Mouse (Mus musculus) CH12.LX (cell line): ENCODE data around the gene Cntn4.

Experiments used
- BHLHE40 ChIP-seq: IDR thresholded peaks from 2 replicates; pipeline ENCODE4 v1.6.1; 2011; ENCODE audit warnings: mild to moderate bottlenecking, low read depth, low read length, improper control_type of control experiment
- CHD1 ChIP-seq: IDR thresholded peaks from 2 replicates; pipeline ENCODE4 v1.6.1; 2012; ENCODE audit warnings: low read depth, low read length, improper control_type of control experiment, inconsistent platforms
- CTCF ChIP-seq, 2 experiments: IDR thresholded peaks in 1 of 2; conservative IDR thresholded peaks in 1 of 2; 2 replicates each; pipeline ENCODE4 v1.5.1; 2011 to 2012; ENCODE audit warnings: low read depth in 2 of 2, low read length in 2 of 2, improper control_type of control experiment in 1 of 2, inconsistent platforms in 1 of 2, mild to moderate bottlenecking in 1 of 2, moderate library complexity in 1 of 2
- ELF1 ChIP-seq: IDR thresholded peaks from 2 replicates; pipeline ENCODE4 v1.6.1; 2014; ENCODE audit warnings: low read depth, mild to moderate bottlenecking, inconsistent platforms, low read length, improper control_type of control experiment
- EP300 ChIP-seq: IDR thresholded peaks from 2 replicates; pipeline ENCODE4 v1.6.1; 2011; ENCODE audit warnings: low read length, improper control_type of control experiment
- MAFK ChIP-seq: IDR thresholded peaks from 2 replicates; pipeline ENCODE4 v1.6.1; 2011; ENCODE audit warnings: low read length, improper control_type of control experiment; ENCODE audit not compliant: insufficient replicate concordance
- MAX ChIP-seq: IDR thresholded peaks from 2 replicates; pipeline ENCODE4 v1.6.1; 2011; ENCODE audit warnings: low read length, improper control_type of control experiment
- MEF2A ChIP-seq: IDR thresholded peaks from 2 replicates; pipeline ENCODE4 v1.6.1; 2014; ENCODE audit warnings: low read depth, mild to moderate bottlenecking, inconsistent platforms, low read length, improper control_type of control experiment, borderline replicate concordance
- MYC ChIP-seq: IDR thresholded peaks from 2 replicates; pipeline ENCODE4 v1.6.1; 2011; ENCODE audit warnings: low read depth, mild to moderate bottlenecking, improper control_type of control experiment, low read length
- POLR2A ChIP-seq: IDR thresholded peaks from 2 replicates; pipeline ENCODE4 v1.6.1; 2011; ENCODE audit warnings: low read depth, mild to moderate bottlenecking, improper control_type of control experiment, low read length
- POLR2AphosphoS2 ChIP-seq: IDR thresholded peaks from 2 replicates; pipeline ENCODE4 v1.6.1; 2011; ENCODE audit warnings: low read depth, low read length, improper control_type of control experiment

DNA sequence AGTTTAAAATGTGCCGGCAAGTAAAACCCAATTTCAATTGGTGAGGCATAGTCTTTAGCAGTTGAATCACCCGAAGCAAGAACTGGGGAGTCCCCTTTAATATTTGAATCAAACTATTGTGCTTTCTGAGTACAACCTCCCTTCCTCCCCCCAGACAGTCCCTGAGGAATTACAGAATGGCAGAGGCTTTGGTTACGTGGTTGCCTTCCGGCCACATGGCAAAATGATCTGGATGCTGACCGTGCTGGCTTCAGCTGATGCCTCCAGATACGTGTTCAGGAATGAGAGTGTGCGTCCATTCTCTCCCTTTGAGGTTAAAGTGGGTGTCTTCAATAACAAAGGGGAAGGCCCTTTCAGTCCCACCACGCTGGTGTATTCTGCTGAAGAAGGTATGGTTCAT, 998.1 kb downstream of the Cntn4 start:
- no peak for TF ChIP-seq MEF2A
- no peak for TF ChIP-seq MAFK
- no peak for TF ChIP-seq EP300
- no peak for TF ChIP-seq CTCF (conservative IDR thresholded peaks at IDR 0.05 in 1 of 2, IDR thresholded peaks at IDR 0.05 in 1 of 2; ENCODE audit: low read depth in 2 of 2, low read length in 2 of 2)
- TF ChIP-seq POLR2AphosphoS2 = no peak
- no peak for TF ChIP-seq CHD1
- TF ChIP-seq ELF1 = no peak
- no peak for TF ChIP-seq MAX
- TF ChIP-seq POLR2A = no peak
- TF ChIP-seq MYC = no peak
- TF ChIP-seq BHLHE40 = peak; percentile 45; the same call in 1 of the 2 replicates
